Mouse (Mus musculus) kidney, adult 2 months (tissue): ENCODE measurements around the gene Olfr32. TPM values are rescaled to one million over a fixed set of nuclear protein-coding genes. Genes with fewer than 3 reads are reported as not detected.
"Not testable (repeated sequence)": the region's sequence is repeated elsewhere in the genome, so short reads cannot be mapped to it uniquely, and the experiment has no call there.

Experiments used
- DNase-seq: peaks from one replicate; pipeline ENCODE4 v3.0.0; 2021
- H3K27ac ChIP-seq: fragments of 200-500 bp; 2 replicates; pipeline ENCODE4 v1.5.1; 2012; ENCODE audit warnings: low read depth, low read length, control low read depth, inconsistent platforms; ENCODE audit not compliant: insufficient read depth
- H3K27me3 ChIP-seq: fragments of 200-500 bp; replicated peaks from 2 replicates; pipeline ENCODE4 v1.6.1; 2012; ENCODE audit warnings: mild to moderate bottlenecking, moderate library complexity, low read length, inconsistent platforms; ENCODE audit not compliant: control insufficient read depth, insufficient read depth
- H3K36me3 ChIP-seq: fragments of 200-500 bp; 2 replicates; pipeline ENCODE4 v1.6.1; 2012; ENCODE audit warnings: mild to moderate bottlenecking, moderate library complexity, low read length, inconsistent platforms; ENCODE audit not compliant: control insufficient read depth, insufficient read depth
- H3K4me1 ChIP-seq: fragments of 200-500 bp; 2 replicates; pipeline ENCODE4 v1.6.1; 2011; ENCODE audit warnings: low read length; ENCODE audit not compliant: control insufficient read depth, insufficient read depth
- H3K4me3 ChIP-seq: fragments of 200-500 bp; 2 replicates; pipeline ENCODE4 v1.5.1; 2011; ENCODE audit warnings: mild to moderate bottlenecking, low read depth, low read length, control low read depth; ENCODE audit not compliant: insufficient read depth
- CTCF ChIP-seq: fragments of 200-500 bp; conservative IDR thresholded peaks from 2 replicates; pipeline ENCODE4 v1.5.1; 2011; ENCODE audit warnings: low read depth, mild to moderate bottlenecking, control low read depth, low read length, moderate library complexity, mixed read lengths; ENCODE audit not compliant: insufficient read depth, insufficient read length
- POLR2A ChIP-seq: fragments of 200-500 bp; IDR thresholded peaks from one replicate; pipeline ENCODE4 v1.6.1; 2011; ENCODE audit warnings: low read depth, low read length, control low read depth
- WGBS: fragments of 180-500 bp; shearing (Covaris S2); methylation state at CpG from one replicate; pipeline ENCODE4 v1.1.7; 2018; 5-methylcytosine and 5-hydroxymethylcytosine counted together
- polyA plus RNA-seq: library from polyadenylated mRNA; depleted of rRNA; stranded (reverse); fragments of >200 nt; gene quantifications from 2 replicates; pipeline ENCODE4 v1.2.3, GENCODE M21; 2012; rRNA removed

Olfr32 gene
- not detected in 2 replicates for polyA plus RNA-seq

DNA sequence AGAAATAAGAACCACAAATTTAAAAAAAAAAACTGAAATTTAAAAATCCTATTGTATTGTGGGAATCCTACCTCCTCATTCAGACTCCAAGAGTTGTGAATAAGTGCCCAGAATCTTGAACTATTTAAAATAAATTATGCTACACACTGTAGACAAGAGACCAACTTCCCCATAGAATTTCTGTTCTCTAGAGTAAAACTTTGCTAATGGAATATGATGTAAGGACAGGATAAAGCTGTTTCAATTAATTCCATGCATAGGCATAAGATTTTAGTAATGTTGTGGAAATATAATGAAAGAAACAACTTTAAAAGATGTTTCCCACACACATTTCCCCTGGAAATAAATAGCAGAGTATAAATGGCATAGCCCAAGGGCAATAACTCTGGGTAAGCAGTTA is at the start of gene Olfr32:
Olfr32 (minus strand) TSS at position 101 of the 400 bp plus-strand sequence.
- TF ChIP-seq CTCF: no peak
- Histone ChIP-seq H3K4me3 (no peak within 1 kb of the TSS), H3K27ac (no peak within 1 kb of the TSS), H3K27me3 (no peaks in the 10 kb centered on the region), H3K36me3 (no peaks in the 10 kb centered on the region), H3K4me1 (no peaks in the 10 kb centered on the region)
- DNase-seq: no peak

DNA sequence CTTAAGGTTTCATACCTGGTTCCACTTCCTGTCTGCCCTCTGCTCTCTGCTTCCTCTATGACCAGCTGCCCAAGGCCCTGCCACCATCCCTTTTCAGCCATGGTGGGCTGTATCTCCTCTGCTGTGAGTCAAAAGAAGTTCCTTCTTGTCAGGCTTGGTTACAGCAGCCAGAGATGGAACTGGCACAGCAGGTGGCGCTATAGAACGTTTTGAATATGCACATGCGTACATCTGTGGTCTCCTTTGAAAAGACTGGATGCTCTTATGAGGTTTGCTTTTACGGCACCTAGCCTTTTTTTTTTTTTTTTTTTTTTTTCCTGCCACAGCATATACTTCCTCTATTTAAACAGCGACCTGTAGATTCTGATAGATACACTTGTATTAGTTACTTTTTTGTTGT is 45.0 kb upstream of the Olfr32 start:
- not testable (repeated sequence) for H3K4me3 ChIP-seq, H3K27me3 ChIP-seq
- no CpG with 5 or more reads among the region's 5 CpGs for WGBS

DNA sequence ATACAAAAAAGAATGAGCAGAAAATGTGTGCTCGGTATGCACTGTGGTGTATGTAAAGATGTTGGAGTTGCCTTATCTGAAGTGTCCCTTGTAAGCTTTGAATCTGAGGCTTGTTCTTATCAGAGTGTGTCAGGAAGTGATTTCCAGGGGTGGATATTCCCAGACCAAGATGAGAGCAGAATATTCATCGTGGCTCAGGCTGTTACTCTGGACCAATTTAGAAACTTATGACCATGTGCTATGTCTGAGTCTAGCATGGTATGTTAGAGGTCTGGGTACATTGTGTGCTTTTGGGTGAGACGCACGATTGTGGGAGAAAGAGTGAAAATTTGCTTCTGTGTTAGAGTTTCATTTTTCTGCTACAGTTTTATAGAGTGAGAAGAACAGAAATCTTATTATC is 44.0 kb upstream of the Olfr32 start:
- not testable (repeated sequence) for H3K4me1 ChIP-seq, H3K27ac ChIP-seq, H3K36me3 ChIP-seq, H3K4me3 ChIP-seq, H3K27me3 ChIP-seq, DNase-seq
- no CpG with 5 or more reads among the region's 4 CpGs for WGBS

More for the DNA sequence above, 45.0 kb upstream of the Olfr32 start:
- not testable (repeated sequence) for H3K27ac ChIP-seq, DNase-seq, H3K36me3 ChIP-seq, H3K4me1 ChIP-seq

DNA sequence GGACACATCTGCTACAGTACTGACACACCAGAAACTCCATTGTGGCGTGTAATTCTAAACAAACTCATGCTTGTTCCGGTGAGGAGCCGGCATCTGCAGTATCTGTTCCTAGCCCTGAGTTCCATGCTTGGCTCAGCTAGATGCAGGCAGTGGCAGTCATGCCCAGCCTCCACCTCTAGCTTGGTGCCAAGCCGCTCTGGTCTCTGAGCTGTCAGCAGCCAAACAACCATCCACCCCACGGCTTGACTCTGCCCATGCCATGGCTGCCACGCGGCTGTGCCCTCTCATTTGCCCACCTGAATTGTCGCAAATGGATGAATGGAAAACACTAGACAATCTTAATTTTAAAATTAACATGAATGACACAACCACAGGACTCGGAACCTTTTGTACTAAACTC is 11.8 kb upstream of the Olfr32 start:
- H3K27ac ChIP-seq: no peak overlapping the region
- H3K4me1 ChIP-seq: no peaks in the 10 kb centered on the region
- H3K27me3 ChIP-seq: no peaks in the 10 kb centered on the region
- no peak overlapping the region for H3K4me3 ChIP-seq
- DNase-seq: no peak
- 89% methylated on average over 9 of the region's 9 CpGs for WGBS
- H3K36me3 ChIP-seq: no peaks in the 10 kb centered on the region
- TF ChIP-seq POLR2A (no peak), CTCF (no peak)

DNA sequence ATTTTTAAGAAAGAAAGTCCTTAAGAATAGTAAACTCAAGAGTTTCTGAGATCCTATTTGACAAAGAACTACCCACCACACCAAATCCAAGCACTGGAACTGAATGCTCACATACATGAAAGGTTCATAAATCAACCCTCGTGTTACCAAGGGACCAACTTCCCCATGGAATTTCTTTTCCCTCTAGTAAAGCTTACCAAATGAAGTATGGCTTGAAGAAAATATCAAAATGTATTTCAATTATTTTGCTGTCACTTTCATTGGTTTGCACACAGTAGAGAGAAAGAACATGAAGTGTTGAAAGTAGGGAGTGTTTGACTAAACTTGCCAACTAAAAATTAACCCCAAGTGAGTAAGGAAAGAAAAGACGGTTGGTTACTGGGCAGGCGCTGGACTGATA is 10.9 kb upstream of the Olfr32 start, which contains the start of gene Olfr1270:
Olfr1270 (minus strand) TSS at position 101 of the 400 bp plus-strand sequence.
- DNase-seq: no peak
- 69% methylated on average over 3 of the region's 3 CpGs for WGBS
- TF ChIP-seq POLR2A: no peak
- no peak for TF ChIP-seq CTCF

DNA sequence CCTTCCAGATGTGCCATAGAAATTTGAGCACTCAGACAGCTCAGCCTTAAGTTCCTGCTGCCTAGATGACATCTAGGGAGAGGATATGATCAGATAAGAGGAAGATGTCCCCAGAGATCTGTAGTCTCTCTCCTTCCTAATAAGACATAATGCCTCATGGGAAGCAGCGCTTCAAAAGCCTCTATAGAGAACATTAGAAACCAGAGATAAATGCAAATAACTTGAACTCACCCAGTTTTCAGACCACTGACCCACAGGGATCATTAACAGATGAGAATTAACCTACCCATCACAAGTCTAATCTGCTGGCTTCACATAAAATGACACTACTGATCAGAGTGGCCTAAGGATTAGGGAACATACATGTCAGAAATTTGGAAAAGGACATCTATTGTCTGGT is 20.8 kb downstream of the Olfr32 start, which contains the start of gene Olfr1269:
Olfr1269 (minus strand) TSS at position 101 of the 400 bp plus-strand sequence.
- H3K36me3 ChIP-seq: no peaks in the 10 kb centered on the region
- TF ChIP-seq POLR2A (no peak), CTCF (no peak)
- WGBS: 89% methylated on average over 1 of the region's 1 CpGs
- H3K27me3 ChIP-seq: no peaks in the 10 kb centered on the region
- no peak within 1 kb of the TSS for H3K4me3 ChIP-seq
- H3K27ac ChIP-seq: no peak within 1 kb of the TSS
- DNase-seq: no peak
- H3K4me1 ChIP-seq: no peaks in the 10 kb centered on the region

More for the DNA sequence above, 10.9 kb upstream of the Olfr32 start, which contains the start of gene Olfr1270:
- H3K36me3 ChIP-seq: no peaks in the 10 kb centered on the region
- H3K27me3 ChIP-seq: no peaks in the 10 kb centered on the region
- H3K4me3 ChIP-seq: no peak within 1 kb of the TSS
- H3K4me1 ChIP-seq: no peaks in the 10 kb centered on the region
- no peak within 1 kb of the TSS for H3K27ac ChIP-seq

Other genes starting within 250 kb of the Olfr32 start
- gene Olfr1258, start 215.0 kb downstream of the Olfr32 start, polyA plus RNA-seq: not detected in 2 replicates
- gene Olfr1259, start 193.6 kb downstream of the Olfr32 start, polyA plus RNA-seq: not detected in 2 replicates
- not detected in 2 replicates for gene Olfr1260, start 168.0 kb downstream of the Olfr32 start, polyA plus RNA-seq
- not detected in 2 replicates for gene Olfr1261, start 151.1 kb downstream of the Olfr32 start, polyA plus RNA-seq
- gene Olfr1262, start 142.2 kb downstream of the Olfr32 start, polyA plus RNA-seq: not detected in 2 replicates
- gene Olfr1263, start 130.2 kb downstream of the Olfr32 start, polyA plus RNA-seq: not detected in 2 replicates
- gene Olfr1264, start 116.7 kb downstream of the Olfr32 start, polyA plus RNA-seq: not detected in 2 replicates
- not detected in 2 replicates for gene Olfr1265, start 107.0 kb downstream of the Olfr32 start, polyA plus RNA-seq
- not detected in 2 replicates for gene Olfr140, start 78.7 kb downstream of the Olfr32 start, polyA plus RNA-seq
- not detected in 2 replicates for gene Olfr1269, start 20.9 kb downstream of the Olfr32 start, polyA plus RNA-seq
- gene Olfr1270, start 10.8 kb upstream of the Olfr32 start, polyA plus RNA-seq: not detected in 2 replicates
- not detected in 2 replicates for gene Olfr1506, start 82.2 kb upstream of the Olfr32 start, polyA plus RNA-seq
- gene Olfr142, start 115.3 kb upstream of the Olfr32 start, polyA plus RNA-seq: not detected in 2 replicates
- gene Olfr1271, start 128.7 kb upstream of the Olfr32 start, polyA plus RNA-seq: not detected in 2 replicates
- not detected in 2 replicates for gene Olfr1272, start 150.5 kb upstream of the Olfr32 start, polyA plus RNA-seq
- gene Gm13769, start 179.9 kb upstream of the Olfr32 start, polyA plus RNA-seq: not detected in 2 replicates